Mouse (Mus musculus): Measurements from ENCODE around the gene Grpel1.

Grpel1 gene

GRCm38 (mm10) chr5:36464709-36465661 is at the start of gene Grpel1:
Grpel1 (plus strand) TSS chr5:36464998.
- peak; percentile 100 for DNase-seq (ENCODE audit: low read depth, low spot score)

GRCm38 (mm10) chr5:36419861-36420260 is 44.9 kb upstream of the Grpel1 start:
- DNase-seq (ENCODE audit: low read depth, low spot score) = no peak

- peak; percentile 57 for DNase-seq (ENCODE audit: low read depth, low spot score)
Observed at GRCm38 (mm10) chr5:36422689-36423088, 42.1 kb upstream of the Grpel1 start.

- no peak for DNase-seq (ENCODE audit: low read depth, low spot score)
Observed at GRCm38 (mm10) chr5:36424676-36425075, 40.1 kb upstream of the Grpel1 start.

- DNase-seq (ENCODE audit: low read depth, low spot score) = no peak
Observed at GRCm38 (mm10) chr5:36426404-36426803, 38.4 kb upstream of the Grpel1 start.

- peak; percentile 20 for DNase-seq (ENCODE audit: low read depth, low spot score)
Observed at GRCm38 (mm10) chr5:36427831-36428230, 37.0 kb upstream of the Grpel1 start.

- DNase-seq (ENCODE audit: low read depth, low spot score) = no peak
Observed at GRCm38 (mm10) chr5:36429551-36429950, 35.2 kb upstream of the Grpel1 start.

GRCm38 (mm10) chr5:36431711-36432110 is 33.1 kb upstream of the Grpel1 start:
- no peak for DNase-seq (ENCODE audit: low read depth, low spot score)

GRCm38 (mm10) chr5:36434398-36434967 is 30.3 kb upstream of the Grpel1 start:
- DNase-seq (ENCODE audit: low read depth, low spot score) = no peak

- DNase-seq (ENCODE audit: low read depth, low spot score) = no peak
Observed at GRCm38 (mm10) chr5:36436858-36437257, 27.9 kb upstream of the Grpel1 start.

- no peak for DNase-seq (ENCODE audit: low read depth, low spot score)
Observed at GRCm38 (mm10) chr5:36440741-36441140, 24.1 kb upstream of the Grpel1 start.

GRCm38 (mm10) chr5:36444611-36445010 is 20.2 kb upstream of the Grpel1 start:
- DNase-seq (ENCODE audit: low read depth, low spot score) = no peak

GRCm38 (mm10) chr5:36445028-36445427 is 19.8 kb upstream of the Grpel1 start:
- DNase-seq (ENCODE audit: low read depth, low spot score) = no peak

- no peak for DNase-seq (ENCODE audit: low read depth, low spot score)
Observed at GRCm38 (mm10) chr5:36446166-36446890, 18.5 kb upstream of the Grpel1 start.

GRCm38 (mm10) chr5:36447872-36448271 is 16.9 kb upstream of the Grpel1 start:
- no peak for DNase-seq (ENCODE audit: low read depth, low spot score)

GRCm38 (mm10) chr5:36449710-36450358 is 15.0 kb upstream of the Grpel1 start:
- DNase-seq (ENCODE audit: low read depth, low spot score) = no peak

- DNase-seq (ENCODE audit: low read depth, low spot score) = no peak
Observed at GRCm38 (mm10) chr5:36451119-36451518, 13.7 kb upstream of the Grpel1 start.

GRCm38 (mm10) chr5:36451872-36452389 is 12.9 kb upstream of the Grpel1 start:
- no peak for DNase-seq (ENCODE audit: low read depth, low spot score)

GRCm38 (mm10) chr5:36452821-36453220 is 12.0 kb upstream of the Grpel1 start:
- DNase-seq (ENCODE audit: low read depth, low spot score) = no peak

GRCm38 (mm10) chr5:36457706-36458105 is 7.1 kb upstream of the Grpel1 start:
- DNase-seq (ENCODE audit: low read depth, low spot score) = peak; percentile 75

- peak; percentile 75 for DNase-seq (ENCODE audit: low read depth, low spot score)
Observed at GRCm38 (mm10) chr5:36458926-36459325, 5.9 kb upstream of the Grpel1 start.

Measured in 3T3-L1 (cell line).